Mouse (Mus musculus): ENCODE data around the gene Trhr2. TPM values are rescaled to one million over a fixed set of nuclear protein-coding genes. Genes with fewer than 3 reads are reported as not detected.

Trhr2 gene
- polyA plus RNA-seq, 1 experiment from 2014 or later, result not detected

Other genes with a start within 250 kb of the Trhr2 start
- 2.6 and 2.7 TPM in 2 replicates for gene Zfpm1, start 78.6 kb downstream of the Trhr2 start, polyA plus RNA-seq (2015; fragmentation: Nextera tagmentation; extraction: Ambion mirVana)
- 40.5 and 43.1 TPM in 2 replicates for gene Zc3h18, start 15.9 kb upstream of the Trhr2 start, polyA plus RNA-seq (2015; fragmentation: Nextera tagmentation; extraction: Ambion mirVana)
- not detected in 2 replicates for gene Il17c, start 61.3 kb upstream of the Trhr2 start, polyA plus RNA-seq (2015; fragmentation: Nextera tagmentation; extraction: Ambion mirVana)
- gene Cyba, start 72.2 kb upstream of the Trhr2 start, polyA plus RNA-seq (2015; fragmentation: Nextera tagmentation; extraction: Ambion mirVana), result 338 and 349 TPM in 2 replicates
- gene Mvd, start 82.7 kb upstream of the Trhr2 start, polyA plus RNA-seq (2015; fragmentation: Nextera tagmentation; extraction: Ambion mirVana), result 80.4 and 81.7 TPM in 2 replicates
- 0.73 and 0.83 TPM in 2 replicates for gene Snai3, start 100.0 kb upstream of the Trhr2 start, polyA plus RNA-seq (2015; fragmentation: Nextera tagmentation; extraction: Ambion mirVana)
- gene Rnf166, start 115.3 kb upstream of the Trhr2 start, polyA plus RNA-seq (2015; fragmentation: Nextera tagmentation; extraction: Ambion mirVana), result 29.2 and 30.4 TPM in 2 replicates
- 37.9 and 43.6 TPM in 2 replicates for gene Ctu2, start 115.4 kb upstream of the Trhr2 start, polyA plus RNA-seq (2015; fragmentation: Nextera tagmentation; extraction: Ambion mirVana)
- 9.8 and 11.3 TPM in 2 replicates for gene Piezo1, start 190.6 kb upstream of the Trhr2 start, polyA plus RNA-seq (2015; fragmentation: Nextera tagmentation; extraction: Ambion mirVana)
- 36.2 and 40.0 TPM in 2 replicates for gene Cdt1, start 207.3 kb upstream of the Trhr2 start, polyA plus RNA-seq (2015; fragmentation: Nextera tagmentation; extraction: Ambion mirVana)
- 736 and 778 TPM in 2 replicates for gene Aprt, start 216.2 kb upstream of the Trhr2 start, polyA plus RNA-seq (2015; fragmentation: Nextera tagmentation; extraction: Ambion mirVana)